10 mouse cellular contexts compared by ENCODE assay signal in the genomic region with DNA sequence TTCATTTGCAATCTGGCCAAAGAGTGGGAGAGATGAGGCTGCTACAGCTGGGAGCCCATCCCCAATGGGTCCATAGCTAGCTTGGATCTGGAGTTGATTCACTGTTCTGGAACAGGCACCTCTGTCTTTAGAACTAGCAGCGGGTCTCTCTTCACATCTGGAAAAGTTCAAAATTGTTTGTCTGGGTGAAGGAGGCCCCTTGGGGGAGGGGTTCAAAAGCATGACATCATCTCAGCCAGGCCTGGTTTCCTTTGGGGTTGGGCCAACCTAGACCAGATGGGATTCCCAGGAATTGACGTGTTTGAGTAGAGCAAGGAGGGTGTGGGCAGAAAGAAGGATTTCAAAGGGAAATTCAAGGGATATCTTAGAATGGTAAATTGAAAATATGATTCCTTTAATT. TPM values are rescaled to one million over a fixed set of nuclear protein-coding genes. Genes with fewer than 3 reads are reported as not detected.
A peak's percentile ranks its signal among the peaks of the same experiment; 100 is the strongest.
DNase-seq lines count a peak whose midpoint lies in the region; ATAC-seq and TF ChIP-seq lines count a peak whose summit lies in the region.
"Had no signal": no experiment of that assay in that cellular context is flagged by ENCODE, and none has a peak within 500 bp of the region (broad histone marks: within the 10 kb centered on the region; RNA-seq: fewer than 3 reads in every experiment).

No protein-coding gene starts in this region.

- intact Hi-C loops in gastrocnemius, postnatal 36 days (cut with DNase I): no loop called here

- no peak overlapping the region for H3K4me2 ChIP-seq in limb, embryonic 15.5 days
- no peak overlapping the region for H3K4me2 ChIP-seq in intestine, postnatal 0 days (replicated peaks; ENCODE audit: low read depth)

- no peaks in the 10 kb centered on the region for H3K9me3 ChIP-seq in limb, embryonic 15.5 days
- H3K9me3 ChIP-seq in intestine, postnatal 0 days (ENCODE audit: control insufficient read depth): no peaks in the 10 kb centered on the region
- H3K9me3 ChIP-seq: megakaryocyte, embryonic 14.5 days had no signal

- no peak for TF ChIP-seq CTCF in intestine, postnatal 0 days (IDR thresholded peaks at IDR 0.05; ENCODE audit: low read depth)

- peak; percentile 24 to 37 for DNase-seq in layer of hippocampus, adult 18-20 months (ENCODE audit: low spot score in 2 of 2)
- no peak for DNase-seq in layer of hippocampus, postnatal 14 days (ENCODE audit: low spot score in 2 of 2)
- peak; percentile 45 to 71 for DNase-seq in gastrocnemius, postnatal 36 days
- no peak for DNase-seq in thymus, postnatal 14 days
- DNase-seq in liver: no peak
- DNase-seq: cerebellum, adult 2 months had no signal

- peak overlapping the region; percentile 30 for H3K27ac ChIP-seq in brown adipose tissue, adult 24 weeks (replicated peaks; ENCODE audit: low read depth, low read length)
- 0 out of 2 replicates have a peak overlapping the region, but pooled peaks have one; percentile 38 for H3K27ac ChIP-seq in limb, embryonic 15.5 days
- H3K27ac ChIP-seq in intestine, postnatal 0 days (ENCODE audit: low read depth, low read length): no peak overlapping the region

- H3K4me1 ChIP-seq in brown adipose tissue, adult 24 weeks (ENCODE audit: control insufficient read depth, insufficient read depth, insufficient read length, low read length): peaks cover 11% of the 10 kb centered on the region; the same call in 1 of the 2 replicates
- H3K4me1 ChIP-seq in limb, embryonic 15.5 days: 0 out of 2 replicates have a peak, but pooled peaks cover 2% of the 10 kb centered on the region
- H3K4me1 ChIP-seq in intestine, postnatal 0 days (replicated peaks; ENCODE audit: control insufficient read depth, insufficient read depth, low read length): no peaks in the 10 kb centered on the region

- no peak overlapping the region for H3K4me3 ChIP-seq in brown adipose tissue, adult 24 weeks (ENCODE audit: insufficient read depth, low read depth, low read length)
- no peak overlapping the region for H3K4me3 ChIP-seq in limb, embryonic 15.5 days
- H3K4me3 ChIP-seq in intestine, postnatal 0 days (ENCODE audit: low read depth, low read length): no peak overlapping the region
- H3K4me3 ChIP-seq: megakaryocyte, embryonic 14.5 days had no signal

- peak; percentile 61 for ATAC-seq in limb, embryonic 15.5 days (ENCODE audit: insufficient number of reproducible peaks, low FRiP score, low TSS enrichment, low read depth)
- ATAC-seq in intestine, postnatal 0 days: no peak

- no peaks in the 10 kb centered on the region for H3K36me3 ChIP-seq in limb, embryonic 15.5 days
- H3K36me3 ChIP-seq in intestine, postnatal 0 days (ENCODE audit: control insufficient read depth, insufficient read depth): no peaks in the 10 kb centered on the region

- no peaks in the 10 kb centered on the region for H3K27me3 ChIP-seq in limb, embryonic 15.5 days
- H3K27me3 ChIP-seq in intestine, postnatal 0 days (replicated peaks; ENCODE audit: control insufficient read depth, insufficient read depth, low read length): no peaks in the 10 kb centered on the region
- H3K27me3 ChIP-seq: megakaryocyte, embryonic 14.5 days had no signal

- WGBS in limb, embryonic 15.5 days: 18% methylated on average over 2 of the region's 2 CpGs
- WGBS in intestine, postnatal 0 days: 45% methylated on average over 2 of the region's 2 CpGs

- H3K9ac ChIP-seq in limb, embryonic 15.5 days: no peak overlapping the region
- H3K9ac ChIP-seq in intestine, postnatal 0 days (ENCODE audit: low read depth, low read length): no peak overlapping the region

RNA-seq across cellular contexts. Expression of a gene that starts 6.8 kb away (rescaled TPM):
- 10 to 100 TPM; 26.4 to 33.6 TPM for total RNA-seq in layer of hippocampus, adult 18-20 months (2021)
- total RNA-seq in layer of hippocampus, postnatal 14 days (2021): 10 to 100 TPM; 32.1 to 33.2 TPM
- 28.4 and 46.9 TPM in 2 replicates for polyA plus RNA-seq in brown adipose tissue, adult 24 weeks (2012; ENCODE audit: insufficient read depth, insufficient read length, missing spikeins)
- 10 to 100 TPM; 39.8 to 41.4 TPM for total RNA-seq in gastrocnemius, postnatal 36 days (2021)
- 125 and 143 TPM in 2 replicates for polyA plus RNA-seq in limb, embryonic 15.5 days (2015; fragmentation: Nextera tagmentation; extraction: Ambion mirVana)
- 32.8 and 35.4 TPM in 2 replicates for polyA plus RNA-seq in intestine, postnatal 0 days (2015; fragmentation: Nextera tagmentation; extraction: Ambion mirVana)

Comparison
In these comparisons a context has a peak if more than half of its experiments do, and no peak if none do; other contexts are left out.
1. DNase-seq: peak in layer of hippocampus, adult 18-20 months (2 of 2) and gastrocnemius, postnatal 36 days (2 of 2); none in layer of hippocampus, postnatal 14 days (0 of 2), thymus, postnatal 14 days (single experiment) and liver (single experiment).